Mouse (Mus musculus): ENCODE results near the gene Prim2. TPM values are rescaled to one million over a fixed set of nuclear protein-coding genes. Genes with fewer than 3 reads are reported as not detected.

Gene Prim2
- polyA plus RNA-seq, 1 experiment from 2014 or later = 33.5 TPM

DNA sequence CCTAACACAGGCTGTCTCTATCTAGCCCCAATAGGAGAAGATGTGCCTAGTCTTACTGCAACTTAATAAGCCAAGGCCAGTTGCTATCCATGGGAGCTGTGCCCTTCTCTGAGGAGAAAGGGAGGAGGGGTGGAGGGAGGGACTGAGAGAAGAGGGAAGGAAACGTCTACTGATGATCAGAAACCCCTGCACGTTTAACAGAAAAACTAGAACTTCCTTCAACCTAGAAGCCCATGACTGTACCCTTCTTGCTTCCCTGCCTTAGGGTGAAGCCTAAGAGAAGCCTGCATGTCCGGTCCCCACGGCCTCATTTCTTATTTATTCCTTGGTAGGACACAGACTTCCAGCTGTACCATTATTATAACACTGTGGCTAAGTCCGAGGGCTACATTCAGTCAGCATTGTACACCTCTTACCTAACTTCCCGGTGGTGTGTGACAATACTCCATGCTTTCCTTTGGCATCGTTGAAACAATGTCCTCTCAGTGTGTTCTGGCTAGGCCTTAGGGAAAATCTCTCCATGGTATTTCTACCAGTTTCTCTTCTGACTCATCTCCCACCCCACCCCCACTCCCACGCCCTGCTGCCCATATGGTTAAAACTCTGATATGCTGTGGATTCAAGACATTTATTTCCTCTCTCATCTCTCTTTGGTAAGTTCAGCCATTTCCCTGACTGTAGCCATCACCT lies 139.9 kb downstream of the Prim2 start:
- no peak overlapping the region for H3K4me2 ChIP-seq (ENCODE audit: low read length)
- no peaks in the 10 kb centered on the region for H3K9me3 ChIP-seq (ENCODE audit: control insufficient read depth, low read length)
- H3K4me3 ChIP-seq (replicated peaks; ENCODE audit: low read length) = no peak overlapping the region
- WGBS = 89% methylated on average over 8 of the region's 8 CpGs
- no peak overlapping the region for H3K27ac ChIP-seq (ENCODE audit: low read length)
- no peaks in the 10 kb centered on the region for H3K36me3 ChIP-seq (ENCODE audit: control insufficient read depth, insufficient read depth)
- ATAC-seq = no peak
- H3K4me1 ChIP-seq (replicated peaks; ENCODE audit: control insufficient read depth, insufficient read depth, low read length) = peaks cover 12% of the 10 kb centered on the region
- H3K27me3 ChIP-seq (replicated peaks; ENCODE audit: control insufficient read depth, insufficient read depth, low read length) = no peaks in the 10 kb centered on the region
- H3K9ac ChIP-seq (replicated peaks; ENCODE audit: low read depth, low read length) = no peak overlapping the region

DNA sequence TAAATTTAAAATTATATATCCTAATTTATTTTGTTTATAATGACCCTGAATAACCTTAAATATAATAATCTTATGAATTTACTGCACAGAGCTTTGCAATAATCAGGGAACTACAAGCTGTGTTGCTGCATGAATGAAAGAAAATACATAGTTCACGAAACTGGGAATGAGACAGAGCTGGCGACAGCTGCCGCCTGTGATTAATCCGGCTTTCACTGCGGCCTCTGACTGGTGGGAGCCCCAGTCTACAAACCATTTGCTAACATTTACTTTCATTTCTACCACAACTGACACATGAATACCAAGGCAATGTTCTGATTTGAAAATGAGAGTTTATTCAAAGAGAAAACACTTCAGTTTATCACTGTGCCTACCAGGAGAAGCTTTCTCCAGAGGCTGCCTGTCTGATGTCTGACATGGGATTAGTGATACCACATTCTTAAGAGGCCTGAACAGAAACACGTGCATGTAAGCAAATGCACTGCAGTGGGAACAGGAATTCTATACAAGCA lies 142.2 kb downstream of the Prim2 start:
- ATAC-seq = no peak

DNA sequence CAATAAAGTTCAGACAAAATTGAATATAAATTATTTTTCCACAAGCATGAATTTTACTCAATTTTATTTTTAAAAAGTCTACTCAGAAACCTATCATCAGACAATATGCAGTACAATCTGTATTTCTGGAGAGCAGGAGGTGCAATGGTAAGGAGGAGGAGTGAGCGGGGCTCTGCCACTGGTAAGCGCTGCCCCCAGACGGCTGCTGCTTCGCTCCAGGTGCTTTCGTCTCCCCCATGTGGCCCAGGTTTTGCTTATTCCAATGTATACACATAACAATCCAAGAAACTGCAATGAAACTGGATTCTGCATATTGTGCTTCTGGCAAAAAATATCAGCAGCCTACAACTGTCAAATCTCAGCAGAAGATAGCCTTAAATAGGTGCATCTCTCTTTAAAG lies 146.4 kb downstream of the Prim2 start:
- Histone ChIP-seq H3K27ac (ENCODE audit: low read length) (no peak overlapping the region), H3K4me1 (replicated peaks; ENCODE audit: control insufficient read depth, insufficient read depth, low read length) (0 out of 2 replicates have a peak, but pooled peaks cover 3% of the 10 kb centered on the region), H3K4me2 (ENCODE audit: low read length) (no peak overlapping the region), H3K27me3 (replicated peaks; ENCODE audit: control insufficient read depth, insufficient read depth, low read length) (no peaks in the 10 kb centered on the region), H3K4me3 (replicated peaks; ENCODE audit: low read length) (no peak overlapping the region), H3K36me3 (ENCODE audit: control insufficient read depth, insufficient read depth) (no peaks in the 10 kb centered on the region), H3K9ac (replicated peaks; ENCODE audit: low read depth, low read length) (no peak overlapping the region), H3K9me3 (ENCODE audit: control insufficient read depth, low read length) (no peaks in the 10 kb centered on the region)
- WGBS = 86% methylated on average over 5 of the region's 5 CpGs
- ATAC-seq = no peak

More for the DNA sequence above, 142.2 kb downstream of the Prim2 start:
- 30% methylated on average over 6 of the region's 6 CpGs for WGBS
- Histone ChIP-seq H3K4me3 (replicated peaks; ENCODE audit: low read length) (no peak overlapping the region), H3K27me3 (replicated peaks; ENCODE audit: control insufficient read depth, insufficient read depth, low read length) (no peaks in the 10 kb centered on the region), H3K36me3 (ENCODE audit: control insufficient read depth, insufficient read depth) (no peaks in the 10 kb centered on the region), H3K9me3 (ENCODE audit: control insufficient read depth, low read length) (no peaks in the 10 kb centered on the region), H3K4me2 (ENCODE audit: low read length) (no peak overlapping the region), H3K9ac (replicated peaks; ENCODE audit: low read depth, low read length) (no peak overlapping the region), H3K27ac (ENCODE audit: low read length) (no peak overlapping the region), H3K4me1 (replicated peaks; ENCODE audit: control insufficient read depth, insufficient read depth, low read length) (peaks cover 12% of the 10 kb centered on the region)

DNA sequence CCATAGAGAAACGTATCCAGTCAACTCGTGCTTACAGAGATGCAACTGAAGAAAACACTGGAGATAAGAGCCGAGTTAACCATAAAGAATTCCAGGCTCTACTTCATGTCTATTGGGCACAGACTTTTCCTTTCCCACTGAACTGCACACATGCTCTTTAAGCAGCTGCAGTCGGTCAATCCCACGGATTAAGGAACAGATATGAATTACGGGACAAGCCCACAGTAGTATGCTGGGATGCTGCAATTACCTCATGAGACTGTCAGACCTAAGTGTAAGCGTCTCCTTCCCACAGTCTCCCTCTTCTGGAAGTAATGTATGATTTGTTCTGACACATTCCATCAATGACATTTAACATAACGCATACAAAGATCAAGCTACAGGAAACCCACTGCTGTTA lies 154.5 kb downstream of the Prim2 start:
- ATAC-seq = no peak
- Histone ChIP-seq H3K4me2 (ENCODE audit: low read length) (no peak overlapping the region), H3K4me1 (replicated peaks; ENCODE audit: control insufficient read depth, insufficient read depth, low read length) (no peaks in the 10 kb centered on the region), H3K9ac (replicated peaks; ENCODE audit: low read depth, low read length) (no peak overlapping the region), H3K36me3 (ENCODE audit: control insufficient read depth, insufficient read depth) (no peaks in the 10 kb centered on the region), H3K9me3 (ENCODE audit: control insufficient read depth, low read length) (no peaks in the 10 kb centered on the region), H3K27me3 (replicated peaks; ENCODE audit: control insufficient read depth, insufficient read depth, low read length) (no peaks in the 10 kb centered on the region), H3K4me3 (replicated peaks; ENCODE audit: low read length) (no peak overlapping the region), H3K27ac (ENCODE audit: low read length) (no peak overlapping the region)
- WGBS = 91% methylated on average over 8 of the region's 8 CpGs

DNA sequence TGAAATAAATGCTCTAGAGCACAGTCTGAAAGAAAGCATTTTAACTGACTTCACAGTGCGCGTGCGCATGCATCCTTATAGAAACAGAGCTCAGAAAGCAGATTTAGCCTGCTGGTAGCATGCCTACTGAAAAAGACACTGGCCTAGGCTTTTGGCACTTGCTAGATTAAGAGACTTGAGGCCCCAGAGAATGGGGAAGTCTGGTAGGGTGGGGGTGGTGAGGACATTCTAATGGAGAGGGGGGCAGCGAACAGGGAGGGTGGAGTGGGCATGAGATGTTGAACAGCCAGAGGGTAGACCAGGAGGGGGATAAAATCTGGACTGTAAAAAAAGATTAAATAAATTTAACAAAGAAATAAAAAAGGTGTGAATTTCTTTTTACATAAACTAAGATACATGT lies 158.3 kb downstream of the Prim2 start:
- Histone ChIP-seq H3K9ac (replicated peaks; ENCODE audit: low read depth, low read length) (no peak overlapping the region), H3K27ac (ENCODE audit: low read length) (no peak overlapping the region), H3K9me3 (ENCODE audit: control insufficient read depth, low read length) (no peaks in the 10 kb centered on the region), H3K27me3 (replicated peaks; ENCODE audit: control insufficient read depth, insufficient read depth, low read length) (no peaks in the 10 kb centered on the region), H3K4me3 (replicated peaks; ENCODE audit: low read length) (no peak overlapping the region), H3K4me2 (ENCODE audit: low read length) (no peak overlapping the region), H3K36me3 (ENCODE audit: control insufficient read depth, insufficient read depth) (no peaks in the 10 kb centered on the region), H3K4me1 (replicated peaks; ENCODE audit: control insufficient read depth, insufficient read depth, low read length) (no peaks in the 10 kb centered on the region)
- WGBS = 93% methylated on average over 4 of the region's 4 CpGs
- ATAC-seq = no peak

DNA sequence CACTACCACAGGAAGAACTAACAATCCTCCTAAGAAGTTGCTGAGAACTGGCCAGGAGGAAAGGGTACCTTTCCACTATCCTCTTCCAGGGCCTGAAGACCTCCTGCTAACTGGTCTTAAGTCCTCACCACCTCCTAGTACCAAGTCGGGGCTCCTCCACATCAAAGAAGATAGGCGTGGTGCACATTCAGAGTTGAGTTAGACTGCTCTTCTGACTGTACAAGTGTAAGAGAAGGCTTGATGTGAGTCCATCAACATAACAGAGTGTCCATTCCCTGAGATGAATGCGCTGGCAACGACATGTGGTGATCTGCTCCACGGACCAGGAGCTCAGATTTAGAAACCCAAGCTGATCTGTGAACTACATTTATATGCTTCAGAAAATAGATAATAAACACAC lies 165.2 kb downstream of the Prim2 start:
- Histone ChIP-seq H3K27ac (ENCODE audit: low read length) (no peak overlapping the region), H3K4me2 (ENCODE audit: low read length) (no peak overlapping the region), H3K4me1 (replicated peaks; ENCODE audit: control insufficient read depth, insufficient read depth, low read length) (peaks cover 11% of the 10 kb centered on the region; the same call in 1 of the 2 replicates), H3K9me3 (ENCODE audit: control insufficient read depth, low read length) (no peaks in the 10 kb centered on the region), H3K9ac (replicated peaks; ENCODE audit: low read depth, low read length) (no peak overlapping the region), H3K4me3 (replicated peaks; ENCODE audit: low read length) (no peak overlapping the region), H3K27me3 (replicated peaks; ENCODE audit: control insufficient read depth, insufficient read depth, low read length) (no peaks in the 10 kb centered on the region), H3K36me3 (ENCODE audit: control insufficient read depth, insufficient read depth) (no peaks in the 10 kb centered on the region)
- no peak for ATAC-seq
- WGBS = 95% methylated on average over 5 of the region's 5 CpGs

DNA sequence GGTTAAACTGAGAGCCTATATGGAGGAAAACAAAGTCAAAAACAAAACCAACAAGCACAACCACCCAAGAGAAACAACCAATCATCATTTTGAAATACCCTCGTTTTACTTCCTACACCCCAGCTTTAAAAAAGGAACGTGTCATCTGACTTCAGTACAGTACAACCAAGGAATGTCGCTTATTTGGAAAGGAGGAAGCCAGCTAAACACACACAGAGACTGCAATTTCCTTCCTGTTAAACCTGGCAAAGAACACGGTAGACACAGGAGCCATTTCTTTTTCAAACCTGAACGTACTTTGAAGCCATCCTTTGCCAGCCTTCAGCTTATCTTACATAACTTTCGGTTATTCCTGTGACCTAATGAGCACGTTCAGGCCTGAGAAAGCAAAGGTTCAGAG lies 166.7 kb downstream of the Prim2 start:
- ATAC-seq = no peak
- WGBS = 55% methylated on average over 7 of the region's 7 CpGs
- Histone ChIP-seq H3K27ac (ENCODE audit: low read length) (no peak overlapping the region), H3K27me3 (replicated peaks; ENCODE audit: control insufficient read depth, insufficient read depth, low read length) (no peaks in the 10 kb centered on the region), H3K9me3 (ENCODE audit: control insufficient read depth, low read length) (no peaks in the 10 kb centered on the region), H3K4me3 (replicated peaks; ENCODE audit: low read length) (no peak overlapping the region), H3K9ac (replicated peaks; ENCODE audit: low read depth, low read length) (no peak overlapping the region), H3K4me2 (ENCODE audit: low read length) (no peak overlapping the region), H3K36me3 (ENCODE audit: control insufficient read depth, insufficient read depth) (no peaks in the 10 kb centered on the region), H3K4me1 (replicated peaks; ENCODE audit: control insufficient read depth, insufficient read depth, low read length) (peaks cover 15% of the 10 kb centered on the region; the same call in 1 of the 2 replicates)

DNA sequence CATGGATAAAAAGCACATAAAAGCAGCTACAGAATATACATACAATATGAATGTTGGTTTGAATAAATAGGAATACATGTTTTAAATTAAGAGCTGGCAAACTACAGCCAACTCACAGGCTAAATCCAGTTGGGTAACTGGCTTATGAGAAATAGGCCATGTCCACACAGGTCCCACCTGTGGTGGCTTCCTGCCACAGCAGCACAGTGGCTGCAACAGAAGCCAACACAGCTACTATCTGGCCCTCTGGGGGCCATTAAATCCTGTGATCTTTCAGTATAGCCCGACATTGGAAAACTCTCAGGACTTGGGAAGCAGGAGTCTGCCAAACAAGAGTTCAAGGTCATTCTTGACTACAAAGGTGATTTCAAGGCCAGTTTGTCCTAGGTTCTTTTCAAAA lies 167.3 kb downstream of the Prim2 start:
- 48% methylated on average over 1 of the region's 1 CpGs for WGBS
- no peak for ATAC-seq
- H3K9me3 ChIP-seq (ENCODE audit: control insufficient read depth, low read length) = no peaks in the 10 kb centered on the region
- H3K9ac ChIP-seq (replicated peaks; ENCODE audit: low read depth, low read length) = no peak overlapping the region
- H3K36me3 ChIP-seq (ENCODE audit: control insufficient read depth, insufficient read depth) = no peaks in the 10 kb centered on the region
- no peak overlapping the region for H3K4me3 ChIP-seq (replicated peaks; ENCODE audit: low read length)
- peaks cover 15% of the 10 kb centered on the region; the same call in 1 of the 2 replicates for H3K4me1 ChIP-seq (replicated peaks; ENCODE audit: control insufficient read depth, insufficient read depth, low read length)
- H3K27me3 ChIP-seq (replicated peaks; ENCODE audit: control insufficient read depth, insufficient read depth, low read length) = no peaks in the 10 kb centered on the region
- H3K27ac ChIP-seq (ENCODE audit: low read length) = no peak overlapping the region
- H3K4me2 ChIP-seq (ENCODE audit: low read length) = no peak overlapping the region

DNA sequence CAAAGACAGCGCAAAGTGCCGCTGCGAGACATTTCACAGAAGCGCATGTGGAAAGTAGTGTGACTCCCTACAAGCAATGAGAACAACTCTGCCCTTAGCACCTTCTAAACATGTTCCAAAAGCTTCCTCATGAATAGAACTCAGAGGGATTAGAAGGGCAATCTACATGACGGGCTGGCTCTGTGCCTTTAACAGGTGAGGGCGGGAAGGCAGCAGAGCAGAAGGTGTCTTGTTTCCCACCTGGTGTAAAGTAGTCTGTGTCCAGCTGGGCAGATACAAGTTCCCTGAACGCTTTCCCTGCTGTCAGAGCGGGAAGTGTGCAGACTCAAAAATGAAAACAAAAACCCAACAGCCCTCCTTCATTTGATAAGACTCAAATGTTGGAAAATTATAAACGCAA lies 169.5 kb downstream of the Prim2 start:
- Histone ChIP-seq H3K9me3 (ENCODE audit: control insufficient read depth, low read length) (no peaks in the 10 kb centered on the region), H3K4me1 (replicated peaks; ENCODE audit: control insufficient read depth, insufficient read depth, low read length) (peaks cover 24% of the 10 kb centered on the region), H3K4me3 (replicated peaks; ENCODE audit: low read length) (no peak overlapping the region), H3K9ac (replicated peaks; ENCODE audit: low read depth, low read length) (no peak overlapping the region), H3K27me3 (replicated peaks; ENCODE audit: control insufficient read depth, insufficient read depth, low read length) (no peaks in the 10 kb centered on the region), H3K4me2 (ENCODE audit: low read length) (no peak overlapping the region), H3K36me3 (ENCODE audit: control insufficient read depth, insufficient read depth) (no peaks in the 10 kb centered on the region), H3K27ac (ENCODE audit: low read length) (no peak overlapping the region)
- ATAC-seq = no peak
- 71% methylated on average over 9 of the region's 9 CpGs for WGBS

Data from forebrain, embryonic 16.5 days (tissue).